Mouse (Mus musculus) urinary bladder, postnatal 25 days (tissue): ENCODE measurements around the gene Olfr1412.
A peak's percentile ranks its signal among the peaks of the same experiment; 100 is the strongest.

Source experiments
- DNase-seq: peaks from one replicate; pipeline ENCODE4 v3.0.0; 2022; ENCODE audit warnings: low spot score

Olfr1412 gene

DNA sequence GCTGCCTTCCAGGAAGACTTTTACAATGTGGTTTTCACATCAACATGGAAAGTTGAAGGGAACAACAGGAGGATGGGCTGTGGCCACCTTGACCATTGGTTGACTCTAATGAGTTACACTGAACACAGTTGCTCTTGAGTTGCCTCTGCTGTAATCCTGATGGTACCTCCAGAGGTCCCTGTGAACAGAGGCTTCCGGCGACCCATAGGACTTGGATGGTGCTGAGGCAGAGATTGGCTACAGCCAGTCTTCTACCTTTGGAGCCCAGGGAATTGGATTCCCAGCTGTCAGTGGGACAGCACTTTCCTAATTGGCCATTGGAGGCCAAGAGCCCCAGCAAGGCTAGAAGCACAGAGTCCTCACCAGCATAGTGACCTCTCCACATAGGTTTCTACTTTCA is at the start of gene Olfr1412:
Gene Olfr1412 (plus strand): TSS at position 301 of the 400 bp plus-strand sequence.
- DNase-seq = no peak

DNA sequence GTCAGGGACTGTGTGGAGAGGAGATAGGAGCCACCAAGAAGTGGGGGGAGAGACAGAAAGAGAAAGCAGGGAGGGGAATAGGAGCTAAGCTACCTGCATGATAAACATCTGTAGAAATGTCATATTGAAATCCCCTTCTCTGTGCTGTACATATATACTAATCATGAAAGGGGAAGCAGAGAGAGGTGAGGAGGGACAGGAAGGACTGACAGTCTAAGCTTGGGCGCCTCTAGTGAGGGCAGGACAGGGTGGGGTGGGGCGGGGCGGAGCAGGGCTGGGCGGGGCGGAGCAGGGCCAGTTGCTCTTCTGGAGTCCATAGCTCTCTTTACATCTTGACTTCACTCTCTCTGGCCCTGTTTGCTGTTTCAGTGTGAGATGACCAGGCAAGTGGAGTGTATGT is 48.6 kb upstream of the Olfr1412 start:
- no peak for DNase-seq

DNA sequence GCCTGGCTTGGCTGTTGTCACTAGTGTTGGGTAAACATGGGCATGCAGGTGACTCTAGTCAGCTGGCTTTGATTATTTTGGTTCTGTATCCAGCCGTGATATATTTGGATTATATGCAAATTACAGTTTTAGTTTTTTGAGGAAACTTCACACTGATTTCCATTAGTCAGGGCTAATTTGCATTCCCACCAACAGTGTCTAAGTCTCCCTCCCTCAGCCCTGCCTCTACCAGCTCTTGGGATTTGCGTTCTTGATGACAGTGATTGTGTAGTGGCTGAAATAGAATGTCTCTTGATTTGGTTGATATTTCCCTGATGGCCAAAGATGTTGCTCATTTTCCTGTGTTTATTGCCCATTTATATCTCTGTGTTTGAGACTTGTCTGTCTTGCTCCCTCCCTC is 46.5 kb upstream of the Olfr1412 start:
- no peak for DNase-seq

DNA sequence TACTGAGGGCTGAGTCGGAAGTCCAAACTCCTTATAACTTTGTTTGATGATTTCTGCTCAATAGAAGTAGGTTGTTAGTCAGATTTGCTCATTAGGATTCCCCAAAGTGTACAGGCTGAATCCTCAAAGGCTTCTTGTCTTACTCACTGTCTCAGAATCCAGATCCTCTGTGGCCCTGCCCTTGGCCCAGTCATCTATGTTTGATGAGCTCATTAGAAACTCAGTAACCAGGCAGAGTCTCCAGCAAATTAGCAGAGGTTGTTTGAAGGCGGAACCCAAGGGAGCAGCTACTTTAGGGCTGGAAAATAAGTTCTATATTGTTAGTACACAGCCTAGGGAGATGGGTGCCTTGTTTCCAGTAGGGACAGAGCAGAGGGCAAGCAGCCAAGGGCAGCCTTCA is 39.6 kb upstream of the Olfr1412 start:
- DNase-seq = no peak

DNA sequence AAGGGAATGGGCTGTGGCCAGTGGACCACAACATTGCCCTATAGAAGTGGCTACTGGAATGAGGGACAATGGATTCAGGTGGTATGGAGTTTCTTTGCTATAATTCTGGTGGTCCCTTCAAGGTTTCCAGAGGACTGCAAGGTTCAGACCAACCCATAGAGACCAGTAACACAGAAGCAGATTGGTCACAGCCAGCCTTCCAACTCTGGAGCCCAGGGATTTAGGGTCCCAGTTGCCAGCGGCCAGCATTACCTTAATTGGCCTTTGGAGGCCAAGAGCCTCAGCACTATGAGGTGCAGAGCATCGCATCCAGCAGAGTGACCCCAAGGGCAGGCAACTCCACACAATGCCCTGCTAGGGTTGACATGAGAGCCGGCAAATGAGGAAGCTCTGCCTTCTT is 14.6 kb upstream of the Olfr1412 start, which contains the start of gene Olfr1413:
Gene Olfr1413 (plus strand): TSS at position 301 of the 400 bp plus-strand sequence.
- no peak for DNase-seq

DNA sequence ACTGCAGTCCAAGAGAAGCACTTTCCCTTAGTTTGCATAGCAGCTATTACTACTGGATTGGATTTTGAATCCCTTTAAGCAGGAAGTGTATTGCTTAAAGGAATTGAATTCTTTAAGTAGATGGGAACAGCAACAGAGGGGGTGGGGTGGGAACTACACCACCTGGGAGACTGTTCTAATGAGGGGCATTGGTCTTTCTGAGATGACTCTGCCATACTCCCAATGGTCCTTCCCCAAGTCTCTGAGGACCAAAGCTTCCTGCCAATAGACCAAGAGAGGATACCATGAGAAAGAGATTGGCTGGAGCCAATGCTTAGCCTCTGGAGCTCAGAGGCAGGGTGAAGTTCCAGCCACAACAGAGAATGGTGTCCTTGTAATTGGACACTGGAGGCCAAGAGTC is 8.5 kb downstream of the Olfr1412 start, which contains the start of gene Olfr1411:
Gene Olfr1411 (plus strand): TSS at position 301 of the 400 bp plus-strand sequence.
- DNase-seq = no peak

DNA sequence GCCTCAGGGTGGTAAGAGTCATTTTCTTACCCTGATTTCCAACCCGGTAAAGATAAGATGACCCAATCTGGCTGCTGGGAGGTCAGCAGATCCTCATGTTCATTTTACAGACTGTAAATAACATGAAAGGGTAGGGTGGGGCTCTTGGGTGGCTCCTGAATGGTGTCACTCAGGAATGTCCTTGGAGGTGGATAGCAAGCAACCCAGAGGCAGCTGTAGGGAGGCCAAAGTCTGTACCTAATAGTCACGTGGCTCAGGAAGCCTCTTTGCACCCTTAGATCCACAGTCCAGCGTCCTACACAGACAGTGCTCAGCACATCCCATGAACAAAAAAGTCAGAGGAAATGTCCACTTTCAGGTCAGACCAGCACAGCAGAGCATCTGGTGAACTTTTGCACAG is 10.4 kb downstream of the Olfr1412 start:
- no peak for DNase-seq

DNA sequence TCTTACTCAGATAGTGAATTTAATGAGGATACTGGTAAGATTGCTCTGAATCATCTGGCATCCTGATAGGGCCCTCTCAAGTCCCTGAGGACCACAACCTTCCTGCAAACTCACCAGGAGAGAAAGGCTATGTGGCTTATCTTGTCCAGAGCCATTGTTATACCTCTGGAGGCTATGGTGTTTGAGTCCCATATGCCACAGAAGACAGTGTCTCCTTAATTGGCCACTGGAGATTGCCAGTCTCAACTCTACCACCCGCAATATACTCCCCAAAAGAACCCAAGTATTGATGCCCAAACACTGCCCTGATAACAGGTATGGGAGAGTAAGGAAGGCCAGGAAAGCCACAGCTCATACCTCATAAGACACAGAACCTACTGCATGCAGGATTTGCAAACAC is 19.9 kb downstream of the Olfr1412 start, which contains the start of gene Olfr1410:
Gene Olfr1410 (plus strand): TSS at position 301 of the 400 bp plus-strand sequence.
- DNase-seq = no peak

DNA sequence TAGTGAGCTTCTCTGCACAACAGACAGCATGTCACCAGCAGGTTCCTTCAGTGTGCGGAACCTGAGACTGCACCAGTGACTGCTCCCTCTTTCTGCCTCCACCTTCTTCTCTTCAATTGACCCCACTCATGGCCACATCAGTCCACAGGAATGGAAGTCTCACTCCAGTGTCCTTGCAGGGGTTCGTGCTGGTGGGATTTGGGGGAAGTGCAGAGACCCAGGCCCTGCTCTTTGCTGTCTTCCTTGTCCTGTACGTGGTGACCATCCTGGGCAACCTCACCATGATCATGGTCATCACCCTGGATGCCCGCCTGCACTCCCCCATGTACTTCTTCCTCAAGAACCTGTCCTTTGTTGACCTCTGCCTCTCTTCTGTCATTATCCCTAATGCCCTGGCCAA is 22.1 kb downstream of the Olfr1412 start:
- no peak for DNase-seq

DNA sequence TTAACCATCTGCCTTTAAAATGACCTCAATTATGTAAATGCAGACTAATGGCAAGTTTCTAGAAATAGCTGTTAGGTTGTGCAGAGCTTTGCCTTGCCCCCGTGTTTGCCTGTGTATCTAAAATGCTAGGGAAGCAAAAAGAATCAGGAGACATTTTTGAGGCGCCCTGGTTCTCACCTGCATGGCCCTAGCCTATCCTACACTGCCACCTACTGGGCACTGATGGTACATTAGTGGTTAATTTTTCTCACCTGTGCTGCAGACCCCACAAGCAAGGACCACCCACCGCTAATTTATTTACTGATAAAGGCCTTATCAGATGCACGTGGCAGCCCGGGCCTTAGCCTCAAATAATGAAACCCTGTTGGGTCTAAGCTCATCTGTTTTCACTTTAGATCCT is 25.4 kb downstream of the Olfr1412 start:
- peak; percentile 56 for DNase-seq

DNA sequence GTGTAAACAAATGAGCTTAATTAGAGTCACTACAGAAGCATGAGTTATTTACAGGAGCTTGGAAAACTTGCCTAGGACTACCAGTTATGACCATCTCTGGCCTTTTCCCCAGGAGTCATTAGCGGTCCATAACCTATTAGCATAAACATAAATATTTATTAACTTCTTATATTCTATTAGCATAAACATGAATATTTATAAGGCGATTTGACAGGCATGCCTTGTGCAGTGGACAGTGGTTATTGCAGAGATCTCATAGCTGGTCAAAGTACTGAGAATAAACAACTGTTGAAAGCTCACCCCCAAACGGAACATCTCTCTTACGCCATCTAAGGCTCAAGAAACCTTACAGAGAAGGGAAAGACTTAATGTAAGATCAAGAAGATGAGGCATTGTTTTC is 27.6 kb downstream of the Olfr1412 start:
- DNase-seq = no peak

DNA sequence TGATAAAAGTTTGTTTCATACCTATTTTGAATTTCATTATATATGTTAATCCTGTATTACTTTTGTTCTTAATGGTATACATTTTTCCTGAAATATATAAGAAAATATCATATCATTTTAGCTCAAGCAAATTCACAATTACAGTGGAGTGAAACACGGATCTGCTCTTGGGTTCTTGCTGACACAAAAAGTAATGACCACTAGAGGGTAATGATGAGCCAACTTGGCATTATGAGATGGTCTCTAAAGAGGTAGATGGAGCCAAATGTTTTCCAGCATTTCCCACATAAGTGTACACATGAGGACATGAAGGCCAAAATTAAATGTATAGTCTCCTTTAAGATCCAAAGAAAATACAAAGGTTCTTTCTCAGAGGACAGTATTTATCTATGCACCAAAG is 28.9 kb downstream of the Olfr1412 start:
- DNase-seq = no peak

DNA sequence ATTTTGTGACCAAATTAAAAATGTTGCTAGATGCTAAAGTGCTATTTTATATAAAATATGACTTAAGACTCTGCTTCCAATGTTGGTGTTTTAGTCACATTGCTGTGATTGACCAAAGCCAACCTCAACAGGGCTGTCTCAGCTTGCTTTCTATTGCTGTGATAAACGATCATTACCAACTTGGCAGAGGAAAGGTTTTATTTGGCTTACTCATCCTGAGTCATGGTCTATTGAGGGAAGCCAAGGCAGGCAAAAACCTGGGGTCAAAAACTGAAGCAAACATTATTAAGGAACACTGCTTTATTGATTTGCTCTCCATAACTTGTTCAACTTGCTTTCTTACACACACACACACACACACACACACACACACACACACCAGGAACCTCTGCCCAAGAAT is 30.5 kb downstream of the Olfr1412 start:
- DNase-seq = no peak

DNA sequence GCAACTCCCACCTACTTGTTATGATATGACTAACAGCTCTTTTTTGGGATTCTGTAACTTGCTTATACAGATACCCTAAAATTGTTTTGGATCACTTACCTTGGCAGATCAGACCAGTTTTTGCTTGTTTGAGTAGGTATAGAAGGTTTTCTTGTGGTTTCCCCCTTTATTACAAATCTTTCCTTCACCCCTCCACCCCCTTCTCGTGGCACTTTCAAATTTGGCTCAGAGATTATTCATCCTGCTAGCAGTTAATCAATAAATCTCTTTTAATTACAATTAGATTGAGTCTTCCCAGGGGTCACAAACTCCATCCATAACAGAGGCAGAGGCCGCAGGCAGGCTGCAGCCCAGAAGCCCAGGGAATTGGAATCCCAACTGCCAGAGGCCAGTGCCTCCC is 31.9 kb downstream of the Olfr1412 start, which contains the start of gene Olfr12:
Gene Olfr12 (plus strand): TSS at position 301 of the 400 bp plus-strand sequence.
- no peak for DNase-seq

DNA sequence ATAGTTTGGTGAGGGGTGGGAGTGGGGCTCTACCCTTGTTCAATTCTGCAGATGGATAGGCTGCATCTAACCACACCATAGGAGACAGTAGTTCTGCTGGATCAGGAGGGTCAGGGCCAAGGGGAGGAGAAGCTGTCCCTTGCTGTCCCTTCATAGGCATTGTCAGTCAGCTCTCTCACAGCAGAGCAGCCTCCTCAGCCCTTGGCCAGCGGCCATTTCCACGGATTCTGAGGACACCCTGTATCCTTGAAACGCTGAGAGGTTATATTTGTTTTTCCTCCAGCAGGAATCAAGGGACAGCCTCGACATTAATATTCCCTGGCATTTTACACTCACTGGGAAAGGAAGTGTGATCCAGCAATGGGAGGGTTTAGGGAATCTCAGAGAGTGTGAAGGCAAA is 32.8 kb downstream of the Olfr1412 start:
- no peak for DNase-seq

DNA sequence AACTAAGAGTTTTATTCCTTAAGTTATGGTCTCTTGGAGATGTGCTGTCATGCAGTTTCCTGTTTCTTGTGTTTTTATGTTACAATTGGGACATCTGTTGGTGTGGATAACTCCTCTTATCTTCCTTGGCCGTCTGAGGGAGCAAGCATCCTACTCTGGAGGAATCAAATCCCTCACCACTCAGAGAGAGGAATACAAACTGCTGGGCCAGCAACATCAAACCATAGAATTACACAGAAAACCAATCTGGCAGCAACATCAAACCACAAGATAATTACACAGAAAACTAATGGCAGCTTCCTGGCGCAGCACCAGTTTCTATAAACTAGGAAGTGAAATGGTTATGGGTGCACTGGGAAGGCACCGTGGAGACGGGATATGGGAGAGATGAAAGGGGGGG is 42.6 kb downstream of the Olfr1412 start:
- DNase-seq = no peak

DNA sequence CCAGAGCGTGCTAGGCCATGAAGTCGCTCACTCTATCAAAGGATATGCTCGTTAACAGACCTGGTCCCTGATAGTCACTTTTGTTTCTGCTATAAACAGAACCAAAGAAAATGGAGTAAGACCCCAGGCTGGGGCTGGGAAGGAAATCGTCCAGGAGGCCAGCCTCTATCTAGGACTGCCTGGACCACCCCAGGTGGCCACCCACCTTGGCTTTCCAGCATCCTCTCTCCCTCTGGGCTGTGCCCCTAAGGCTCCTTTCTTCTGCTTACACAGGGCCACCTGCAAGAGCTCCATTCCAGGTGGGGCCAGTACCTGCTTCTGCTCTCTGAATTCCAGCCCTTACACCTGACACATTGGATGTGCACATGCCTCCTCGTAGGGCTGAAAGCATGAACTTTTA is 46.6 kb downstream of the Olfr1412 start:
- DNase-seq = no peak

DNA sequence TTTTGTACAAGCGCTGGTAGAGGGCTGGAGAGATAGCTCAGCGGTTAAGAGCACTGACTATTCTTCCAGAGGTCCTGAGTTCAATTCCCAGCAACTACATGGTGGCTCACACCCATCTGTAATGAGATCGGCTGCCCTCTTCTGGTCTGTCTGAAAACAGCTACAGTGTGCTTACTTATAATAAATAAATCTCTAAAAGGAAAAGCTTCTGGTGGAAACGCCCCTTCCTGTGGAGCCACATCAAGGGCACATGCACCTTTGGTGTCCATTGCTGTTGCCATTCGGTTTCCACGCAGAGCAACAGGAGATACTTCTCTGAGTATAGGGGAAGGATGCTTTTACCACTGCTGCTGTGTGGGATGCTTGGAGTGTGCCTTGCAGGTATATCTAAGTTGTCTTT is 47.4 kb downstream of the Olfr1412 start:
- no peak for DNase-seq

DNA sequence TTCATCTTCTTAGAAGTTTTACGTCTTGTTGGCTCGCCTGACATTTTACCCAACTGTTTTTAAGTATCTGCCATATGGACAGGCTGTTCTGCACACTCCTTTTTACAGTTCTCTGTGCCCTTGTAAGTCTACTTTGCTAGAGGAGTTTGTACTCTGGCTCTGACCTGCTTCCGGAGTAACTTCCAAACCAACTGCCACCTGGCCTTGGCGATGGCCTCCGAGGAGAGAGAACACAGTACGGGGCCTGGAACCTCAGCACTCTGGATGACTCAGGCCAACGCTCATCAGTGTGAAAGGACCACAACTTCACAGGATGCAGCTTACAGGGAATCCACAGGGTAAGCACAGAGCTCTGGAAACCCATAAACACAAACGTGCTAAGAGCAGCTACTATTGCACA is 48.1 kb downstream of the Olfr1412 start:
- no peak for DNase-seq

DNA sequence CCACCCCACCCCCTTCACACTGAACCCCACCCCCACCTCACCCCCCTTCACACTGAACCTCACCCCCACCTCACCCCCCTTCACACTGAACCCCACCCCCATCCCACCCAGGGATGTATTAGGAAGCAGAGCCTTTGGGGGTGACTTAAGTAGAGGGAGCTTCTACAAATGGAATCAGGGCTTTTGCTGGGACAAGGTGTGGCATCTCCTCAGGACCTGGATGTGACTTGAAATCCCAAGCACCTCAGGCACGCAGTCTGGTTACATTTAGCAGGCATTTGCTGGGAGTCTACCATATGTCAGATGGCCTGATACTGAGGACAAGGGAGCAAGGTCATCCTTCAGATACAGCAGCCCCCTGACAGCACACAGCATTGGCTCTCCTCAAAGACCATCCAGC is 49.0 kb downstream of the Olfr1412 start:
- no peak for DNase-seq

DNA sequence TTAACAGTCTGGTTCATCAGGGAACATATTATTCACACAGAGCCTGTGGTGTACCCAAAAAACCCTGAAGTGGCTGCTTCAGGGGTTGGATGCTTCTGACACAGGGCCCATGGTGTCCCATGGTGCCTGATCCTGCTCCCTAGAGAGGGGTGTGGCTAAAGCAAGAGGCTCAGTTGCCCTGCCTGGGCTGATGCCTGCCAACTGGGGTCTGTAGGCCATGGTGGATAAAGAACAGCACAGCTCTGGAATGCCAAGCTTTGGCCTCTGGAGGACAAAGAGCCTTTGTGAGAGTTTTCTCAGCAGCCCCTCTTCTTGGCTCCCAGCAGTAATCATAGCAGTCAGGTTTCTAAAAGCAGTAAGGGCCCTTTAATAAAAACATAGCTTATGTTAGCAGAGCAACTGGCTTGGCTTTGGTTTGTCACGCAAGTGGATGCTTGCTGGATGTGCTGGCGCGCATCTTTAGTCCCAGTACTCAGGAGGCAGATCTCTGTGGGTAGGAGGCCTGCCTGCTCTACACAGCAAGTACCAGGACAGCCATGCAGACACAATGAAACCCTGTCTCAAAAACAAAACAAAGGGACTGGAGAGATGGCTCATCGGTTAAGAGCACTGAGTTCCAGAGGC is 49.5 kb downstream of the Olfr1412 start:
- DNase-seq = no peak

DNA sequence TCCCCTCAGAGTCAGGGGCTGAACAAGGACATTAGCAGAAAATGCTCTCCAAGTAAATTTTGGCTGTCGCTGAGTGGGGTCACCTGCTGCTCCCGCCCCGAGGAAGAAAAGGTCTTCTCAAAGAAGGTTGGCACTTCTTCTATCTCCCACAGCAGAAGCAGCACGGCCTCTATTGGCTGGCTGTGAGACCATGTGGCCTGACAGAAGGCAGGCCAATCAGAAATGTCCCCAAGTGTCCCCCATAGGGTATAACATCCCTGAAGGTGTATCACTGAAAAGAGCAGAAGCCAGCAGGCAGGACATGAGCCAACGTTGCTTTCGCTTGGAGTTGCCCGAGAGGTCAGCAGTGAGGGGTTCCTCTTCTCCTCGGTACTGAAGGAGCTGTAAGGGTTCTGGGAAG is 50.4 kb downstream of the Olfr1412 start:
- no peak for DNase-seq

DNA sequence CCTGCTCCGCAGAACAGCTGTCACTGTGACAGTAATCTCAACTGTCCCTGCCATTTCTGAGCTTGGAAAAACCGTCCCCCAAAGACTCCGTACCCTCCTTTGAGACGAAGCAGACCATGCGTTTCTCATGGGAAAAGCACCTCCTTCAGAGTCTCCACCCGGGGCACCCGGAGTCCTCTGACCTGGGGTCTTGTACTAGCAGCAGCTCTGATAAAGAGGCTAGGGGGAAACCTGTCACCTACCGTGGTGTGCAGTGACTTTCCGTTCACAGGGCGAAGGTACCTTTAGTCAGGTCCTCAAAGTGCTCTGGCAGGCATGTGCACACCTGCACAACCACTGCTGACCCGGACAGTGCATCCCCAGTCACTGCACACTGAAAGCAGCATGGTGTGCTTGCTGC is 51.1 kb downstream of the Olfr1412 start:
- DNase-seq = no peak

DNA sequence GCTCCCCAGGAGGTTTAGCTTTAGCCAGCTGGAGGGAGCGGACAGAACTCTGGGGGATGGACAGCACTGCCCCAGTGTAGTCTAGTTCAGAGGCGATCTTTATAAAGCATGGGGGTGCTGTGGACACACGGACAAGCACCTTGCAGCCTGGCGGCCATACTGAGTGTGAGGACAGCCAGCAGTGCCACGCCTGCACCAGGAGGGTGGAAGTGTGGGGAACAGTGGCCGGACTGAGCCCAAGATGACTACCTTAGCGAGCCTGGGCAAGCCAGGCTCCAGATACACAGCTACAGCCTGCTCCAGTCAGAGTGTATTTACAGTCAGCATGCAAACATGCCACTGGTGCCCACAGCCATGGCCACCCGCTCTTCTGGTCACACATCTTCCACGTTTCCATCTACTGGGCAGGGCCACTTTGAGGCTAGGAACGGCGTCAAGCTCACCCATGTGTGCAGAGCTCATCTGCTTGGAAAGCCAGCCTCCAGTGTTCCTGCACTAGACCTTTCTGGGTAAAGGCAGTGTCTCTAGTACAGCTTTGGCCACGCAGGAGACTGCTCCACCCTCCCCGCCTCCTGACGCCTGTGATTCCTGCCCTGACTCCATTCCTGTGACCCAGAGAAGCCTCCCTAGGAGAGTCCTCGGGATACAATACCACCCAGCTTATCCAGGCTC is 52.1 kb downstream of the Olfr1412 start:
- no peak for DNase-seq
